Mouse (Mus musculus) forebrain, embryonic 13.5 days (tissue): ENCODE results near the gene Ccdc13. TPM values are rescaled to one million over a fixed set of nuclear protein-coding genes. Genes with fewer than 3 reads are reported as not detected.

ENCODE experiments used
- ATAC-seq: fragments of 200-750 bp; cut with Nextera tagmentation; 2 replicates; pipeline ENCODE4 v1.8.0; 2017
- H3K27ac ChIP-seq: fragments of 300-500 bp; sonication (generic); 2 replicates; pipeline ENCODE4 v1.5.1; 2015; ENCODE audit warnings: inconsistent platforms, mild to moderate bottlenecking, moderate library complexity
- H3K27me3 ChIP-seq: fragments of 300-500 bp; sonication (generic); 2 replicates; pipeline ENCODE4 v1.6.1; 2015; ENCODE audit warnings: mild to moderate bottlenecking, inconsistent platforms
- H3K36me3 ChIP-seq: fragments of 300-500 bp; sonication (generic); 2 replicates; pipeline ENCODE4 v1.6.1; 2015; ENCODE audit warnings: mild to moderate bottlenecking, inconsistent platforms; ENCODE audit not compliant: poor library complexity, severe bottlenecking
- H3K4me1 ChIP-seq: fragments of 300-500 bp; sonication (generic); 2 replicates; pipeline ENCODE4 v1.6.1; 2015; ENCODE audit warnings: inconsistent platforms
- H3K4me2 ChIP-seq: fragments of 300-500 bp; sonication (generic); 2 replicates; pipeline ENCODE4 v1.6.1; 2015; ENCODE audit warnings: inconsistent platforms, mild to moderate bottlenecking, moderate library complexity
- H3K4me3 ChIP-seq: fragments of 300-500 bp; sonication (generic); 2 replicates; pipeline ENCODE4 v1.5.1; 2015; ENCODE audit warnings: mild to moderate bottlenecking, inconsistent platforms
- H3K9ac ChIP-seq: fragments of 300-500 bp; sonication (generic); 2 replicates; pipeline ENCODE4 v1.6.1; 2015; ENCODE audit warnings: mild to moderate bottlenecking, inconsistent platforms
- H3K9me3 ChIP-seq: fragments of 300-500 bp; sonication (generic); replicated peaks from 2 replicates; pipeline ENCODE4 v1.6.1; 2016; ENCODE audit warnings: inconsistent platforms
- WGBS: fragments of 180-500 bp; shearing (Covaris S2); methylation state at CpG from one replicate; pipeline ENCODE4 v1.1.7; 2015; 5-methylcytosine and 5-hydroxymethylcytosine counted together
- polyA plus RNA-seq: library from polyadenylated mRNA; unstranded; fragments of >200 nt; fragmentation: Nextera tagmentation; extraction: Ambion mirVana; gene quantifications from 2 replicates; pipeline ENCODE4 v1.2.1, GENCODE M21; 2015

Ccdc13 gene
- polyA plus RNA-seq = 2.9 TPM in 2 replicates

DNA sequence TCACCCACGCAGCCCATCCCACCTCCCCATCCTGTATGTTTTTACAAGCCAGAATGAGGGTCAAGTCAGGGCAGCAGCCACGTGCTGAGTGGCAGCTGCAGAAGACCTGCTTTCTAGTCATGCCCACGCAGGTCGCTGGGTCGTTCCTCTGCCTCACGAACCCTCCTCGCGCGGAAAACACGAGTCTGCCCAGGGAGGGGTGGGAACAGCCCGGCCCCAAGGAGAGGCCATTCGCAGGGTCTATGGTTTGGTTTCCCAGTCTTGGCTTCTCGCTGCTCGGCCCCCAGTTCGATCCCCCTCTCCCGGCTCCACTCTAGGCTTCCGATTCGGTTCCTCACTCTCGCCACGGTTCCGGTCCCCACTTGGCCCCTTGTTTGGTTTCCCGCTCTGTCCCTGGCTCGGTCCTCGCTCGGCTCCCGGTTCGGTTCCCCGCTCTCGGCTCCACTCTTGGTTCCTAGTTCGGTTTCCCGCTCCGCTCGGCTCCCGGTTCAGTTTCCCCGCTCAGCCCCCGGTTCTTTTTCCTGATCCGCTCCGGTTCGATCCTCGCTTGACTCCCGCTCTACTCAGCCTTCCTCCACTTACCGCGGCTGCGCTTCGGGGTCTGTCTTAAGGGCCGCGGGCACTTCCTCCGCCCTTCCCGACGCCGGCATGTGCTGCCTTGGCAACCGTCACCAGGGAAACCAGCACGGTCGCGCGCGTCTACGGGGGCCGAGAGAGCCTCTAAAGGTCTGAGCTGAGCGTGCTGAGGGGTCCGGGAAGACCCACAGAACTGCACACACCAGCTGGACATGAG, at the start of gene Ccdc13:
Ccdc13 (minus strand) TSS at position 633 of the 793 bp plus-strand sequence.
- Histone ChIP-seq H3K27ac (no peak within 1 kb of the TSS), H3K27me3 (no peaks in the 10 kb centered on the region), H3K9ac (peak within 1 kb of the TSS; percentile 69), H3K36me3 (no peaks in the 10 kb centered on the region), H3K4me1 (peaks cover 12% of the 10 kb centered on the region), H3K9me3 (peaks cover 7% of the 10 kb centered on the region; the same call in 1 of the 2 replicates), H3K4me2 (peak within 1 kb of the TSS; percentile 71), H3K4me3 (peak within 1 kb of the TSS; percentile 51)
- WGBS = 4% methylated on average over 61 of the region's 61 CpGs
- peak; percentile 95 for ATAC-seq

DNA sequence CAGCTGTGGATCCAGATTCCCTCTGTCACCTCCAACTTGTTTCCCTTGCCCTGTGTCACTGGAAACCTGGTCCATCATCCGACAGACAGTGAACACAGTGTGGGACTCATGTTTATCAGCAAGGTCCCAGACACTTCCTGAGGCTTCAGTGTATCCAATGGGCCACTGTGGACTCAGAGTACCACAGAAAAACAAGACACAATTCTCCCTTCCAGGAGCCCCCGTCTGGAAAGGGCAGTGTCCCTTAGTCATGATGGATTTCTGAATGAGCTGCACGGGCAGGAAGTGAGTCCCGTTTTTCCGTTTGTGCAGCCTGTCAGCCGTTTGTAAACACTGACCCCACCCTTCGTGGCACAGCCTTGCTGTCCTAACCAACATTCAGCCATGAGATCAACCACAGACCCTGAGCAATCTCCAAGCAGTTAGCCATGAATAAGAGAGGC, 42.8 kb upstream of the Ccdc13 start:
- no peaks in the 10 kb centered on the region for H3K4me1 ChIP-seq
- no peak overlapping the region for H3K4me2 ChIP-seq
- H3K9ac ChIP-seq = no peak overlapping the region
- H3K27me3 ChIP-seq = no peaks in the 10 kb centered on the region
- H3K4me3 ChIP-seq = no peak overlapping the region
- no peak overlapping the region for H3K27ac ChIP-seq
- 82% methylated on average over 7 of the region's 7 CpGs for WGBS
- no peaks in the 10 kb centered on the region for H3K9me3 ChIP-seq
- no peaks in the 10 kb centered on the region for H3K36me3 ChIP-seq
- ATAC-seq = no peak

DNA sequence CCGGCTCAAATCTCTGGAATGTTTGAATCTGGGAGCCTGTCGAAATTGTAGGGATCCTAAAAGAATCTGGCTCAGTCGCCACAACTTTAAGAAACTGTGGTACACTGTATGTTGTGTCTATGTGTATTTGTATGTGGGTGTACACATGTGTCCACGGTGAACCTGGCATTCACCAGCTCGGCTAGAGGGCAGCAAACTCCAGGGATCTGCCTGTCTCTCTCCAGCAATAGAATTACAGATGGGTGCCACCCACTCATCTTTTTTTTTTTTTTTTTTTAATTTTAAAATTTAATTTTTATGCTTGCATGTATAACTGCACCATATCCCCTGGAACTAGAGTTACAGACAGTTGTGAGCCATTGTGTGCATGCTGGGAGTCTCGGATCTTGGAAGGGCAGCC, 42.0 kb upstream of the Ccdc13 start:
- no peak overlapping the region for H3K27ac ChIP-seq
- H3K4me2 ChIP-seq = no peak overlapping the region
- ATAC-seq = no peak
- no peaks in the 10 kb centered on the region for H3K9me3 ChIP-seq
- no peaks in the 10 kb centered on the region for H3K36me3 ChIP-seq
- H3K4me1 ChIP-seq = no peaks in the 10 kb centered on the region
- H3K27me3 ChIP-seq = no peaks in the 10 kb centered on the region
- no peak overlapping the region for H3K4me3 ChIP-seq
- H3K9ac ChIP-seq = no peak overlapping the region
- 85% methylated on average over 6 of the region's 6 CpGs for whole genome bisulfite sequencing

- Histone ChIP-seq H3K36me3 (no peaks in the 10 kb centered on the region), H3K4me2 (peak overlapping the region; percentile 24), H3K4me3 (no peak overlapping the region), H3K27me3 (no peaks in the 10 kb centered on the region), H3K27ac (no peak overlapping the region), H3K9ac (no peak overlapping the region), H3K9me3 (no peaks in the 10 kb centered on the region), H3K4me1 (no peaks in the 10 kb centered on the region)
- 28% methylated on average over 14 of the region's 14 CpGs for WGBS
- no peak for ATAC-seq
These were observed 41.6 kb upstream of the Ccdc13 start for GRCm38 (mm10) chr9:121880840-121881239.

GRCm38 (mm10) chr9:121877052-121877740, 37.9 kb upstream of the Ccdc13 start:
- H3K4me2 ChIP-seq = no peak overlapping the region
- H3K9ac ChIP-seq = no peak overlapping the region
- no peaks in the 10 kb centered on the region for H3K4me1 ChIP-seq
- peak; percentile 30; the same call in 1 of the 2 replicates for ATAC-seq
- no peak overlapping the region for H3K4me3 ChIP-seq
- no peaks in the 10 kb centered on the region for H3K36me3 ChIP-seq
- WGBS = 14% methylated on average over 3 of the region's 3 CpGs
- no peak overlapping the region for H3K27ac ChIP-seq
- no peaks in the 10 kb centered on the region for H3K27me3 ChIP-seq
- H3K9me3 ChIP-seq = no peaks in the 10 kb centered on the region

DNA sequence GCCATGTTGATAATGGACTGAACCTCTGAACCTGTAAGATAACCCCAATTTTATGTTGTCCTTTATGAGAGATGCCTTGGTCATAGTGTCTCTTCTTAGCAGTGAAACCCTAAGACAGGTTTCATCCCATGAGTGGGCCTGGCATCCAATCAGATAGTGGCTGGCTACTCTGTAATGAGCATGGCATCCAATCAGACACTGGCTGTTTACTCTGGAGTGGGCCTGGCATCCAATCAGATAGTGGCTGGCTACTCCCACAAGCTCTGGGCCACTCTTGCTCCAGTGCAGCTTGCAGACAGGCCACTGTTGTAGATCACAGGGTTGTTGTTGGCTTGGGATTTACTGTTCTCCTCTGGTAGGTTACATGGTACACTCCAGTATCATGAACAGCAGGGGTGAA, 34.3 kb upstream of the Ccdc13 start:
- ATAC-seq = no peak
- Histone ChIP-seq H3K36me3 (no peaks in the 10 kb centered on the region), H3K9me3 (no peaks in the 10 kb centered on the region), H3K4me3 (no peak overlapping the region), H3K4me1 (peaks cover 10% of the 10 kb centered on the region), H3K9ac (no peak overlapping the region), H3K4me2 (no peak overlapping the region), H3K27me3 (no peaks in the 10 kb centered on the region), H3K27ac (no peak overlapping the region)

- peaks cover 10% of the 10 kb centered on the region for H3K4me1 ChIP-seq
- 82% methylated on average over 2 of the region's 2 CpGs for WGBS
- no peaks in the 10 kb centered on the region for H3K27me3 ChIP-seq
- H3K4me2 ChIP-seq = no peak overlapping the region
- H3K4me3 ChIP-seq = no peak overlapping the region
- H3K36me3 ChIP-seq = no peaks in the 10 kb centered on the region
- H3K27ac ChIP-seq = no peak overlapping the region
- H3K9ac ChIP-seq = no peak overlapping the region
- no peak for ATAC-seq
- no peaks in the 10 kb centered on the region for H3K9me3 ChIP-seq
These were observed 32.9 kb upstream of the Ccdc13 start for GRCm38 (mm10) chr9:121872062-121872683.

GRCm38 (mm10) chr9:121869973-121870515, 30.8 kb upstream of the Ccdc13 start:
- 63% methylated on average over 4 of the region's 4 CpGs for WGBS
- H3K9me3 ChIP-seq = no peaks in the 10 kb centered on the region
- H3K36me3 ChIP-seq = no peaks in the 10 kb centered on the region
- 0 out of 2 replicates have a peak overlapping the region, but pooled peaks have one; percentile 25 for H3K27ac ChIP-seq
- peaks cover 16% of the 10 kb centered on the region for H3K4me1 ChIP-seq
- H3K4me2 ChIP-seq = no peak overlapping the region
- H3K9ac ChIP-seq = no peak overlapping the region
- H3K4me3 ChIP-seq = no peak overlapping the region
- H3K27me3 ChIP-seq = no peaks in the 10 kb centered on the region
- ATAC-seq = no peak

GRCm38 (mm10) chr9:121869432-121869831, 30.2 kb upstream of the Ccdc13 start:
- Histone ChIP-seq H3K27me3 (no peaks in the 10 kb centered on the region), H3K4me3 (no peak overlapping the region), H3K9ac (no peak overlapping the region), H3K27ac (no peak overlapping the region), H3K9me3 (no peaks in the 10 kb centered on the region), H3K4me1 (peaks cover 16% of the 10 kb centered on the region), H3K36me3 (no peaks in the 10 kb centered on the region), H3K4me2 (no peak overlapping the region)
- ATAC-seq = no peak
- 92% methylated on average over 5 of the region's 5 CpGs for WGBS

DNA sequence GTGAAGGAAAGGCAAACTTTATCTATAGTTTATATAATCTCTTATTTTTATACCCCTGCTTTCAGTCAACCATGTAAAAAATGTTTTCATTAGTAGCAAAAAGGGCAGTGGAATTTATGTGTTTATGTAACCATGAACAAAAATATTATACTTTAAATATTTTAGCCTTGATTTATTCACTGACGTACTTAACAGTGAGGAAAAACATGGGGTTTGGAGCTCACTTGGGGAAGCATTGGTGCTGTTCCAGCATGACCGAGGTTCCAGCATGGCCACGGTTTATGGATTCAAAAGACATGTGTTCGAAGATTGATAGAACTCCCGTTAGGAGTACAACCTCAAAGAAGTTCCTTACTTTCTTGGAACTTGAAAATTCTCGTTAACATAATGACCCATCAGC, 29.0 kb upstream of the Ccdc13 start:
- H3K36me3 ChIP-seq = no peaks in the 10 kb centered on the region
- no peak overlapping the region for H3K4me2 ChIP-seq
- no peak for ATAC-seq
- H3K9me3 ChIP-seq = no peaks in the 10 kb centered on the region
- no peak overlapping the region for H3K9ac ChIP-seq
- no peak overlapping the region for H3K4me3 ChIP-seq
- H3K27ac ChIP-seq = no peak overlapping the region
- 74% methylated on average over 6 of the region's 6 CpGs for WGBS
- peaks cover 16% of the 10 kb centered on the region for H3K4me1 ChIP-seq
- no peaks in the 10 kb centered on the region for H3K27me3 ChIP-seq

DNA sequence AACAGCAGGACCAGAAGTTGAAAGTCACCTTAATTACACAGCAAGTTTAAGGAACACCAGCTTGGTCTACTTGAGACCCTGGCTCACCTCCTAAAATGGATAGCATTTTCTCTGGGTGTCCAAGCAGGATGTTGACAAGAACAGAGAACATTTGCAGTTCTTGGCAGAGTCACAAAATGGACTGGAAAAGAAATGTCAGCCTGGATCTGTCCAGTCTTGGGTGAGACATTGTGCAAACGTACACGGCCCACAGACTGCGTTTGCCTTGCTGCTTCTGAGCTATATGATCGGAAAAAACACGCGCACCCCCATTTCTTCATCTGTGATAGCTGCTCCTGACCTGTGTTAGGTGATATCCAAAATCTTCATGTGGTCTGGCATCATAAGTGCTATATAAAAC, 28.4 kb upstream of the Ccdc13 start:
- Histone ChIP-seq H3K36me3 (no peaks in the 10 kb centered on the region), H3K9me3 (no peaks in the 10 kb centered on the region), H3K4me2 (no peak overlapping the region), H3K9ac (no peak overlapping the region), H3K27me3 (no peaks in the 10 kb centered on the region), H3K4me3 (no peak overlapping the region), H3K4me1 (peaks cover 16% of the 10 kb centered on the region), H3K27ac (no peak overlapping the region)
- ATAC-seq = no peak
- WGBS = 95% methylated on average over 6 of the region's 6 CpGs

- 45% methylated on average over 3 of the region's 3 CpGs for WGBS
- H3K9ac ChIP-seq = no peak overlapping the region
These were observed 26.3 kb upstream of the Ccdc13 start for GRCm38 (mm10) chr9:121865425-121866008.

More at GRCm38 (mm10) chr9:121865425-121866008, 26.3 kb upstream of the Ccdc13 start:
- Histone ChIP-seq H3K9me3 (no peaks in the 10 kb centered on the region), H3K27ac (no peak overlapping the region), H3K4me2 (no peak overlapping the region), H3K4me3 (no peak overlapping the region), H3K27me3 (no peaks in the 10 kb centered on the region), H3K36me3 (no peaks in the 10 kb centered on the region), H3K4me1 (peaks cover 13% of the 10 kb centered on the region)
- no peak for ATAC-seq
